Mouse (Mus musculus) megakaryocyte-erythroid progenitor cell, adult 5 weeks (primary cell): Measurements from ENCODE around the gene Lce1l. TPM values are rescaled to one million over a fixed set of nuclear protein-coding genes. Genes with fewer than 3 reads are reported as not detected.

Experiments
- polyA plus RNA-seq: library from polyadenylated mRNA; stranded (reverse); fragments of >175 nt; gene quantifications from 2 replicates; pipeline ENCODE4 v1.2.3, GENCODE M21; 2012

Lce1l gene
- polyA plus RNA-seq = not detected in 2 replicates

DNA sequence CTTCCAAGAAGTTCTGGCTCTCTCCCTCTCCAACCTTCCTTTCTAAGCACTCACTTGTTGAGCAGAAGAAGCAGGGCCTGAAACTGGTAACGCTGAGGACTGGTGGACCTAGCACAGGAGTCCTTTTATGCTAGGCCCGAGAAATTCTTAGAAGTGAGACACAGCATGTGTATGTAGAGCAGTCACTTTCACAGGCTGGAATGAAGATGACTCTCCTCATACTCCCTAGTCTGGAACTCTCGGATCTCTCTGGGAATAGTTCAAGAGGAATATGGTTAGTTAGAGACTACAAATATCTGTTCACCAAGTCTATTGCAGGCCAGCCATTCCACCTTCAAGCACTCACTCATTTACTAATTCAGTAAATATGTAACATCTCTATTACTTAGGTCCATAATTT, at the start of gene Lce1l:
Gene Lce1l (minus strand): TSS at position 101 of the 400 bp plus-strand sequence.

DNA sequence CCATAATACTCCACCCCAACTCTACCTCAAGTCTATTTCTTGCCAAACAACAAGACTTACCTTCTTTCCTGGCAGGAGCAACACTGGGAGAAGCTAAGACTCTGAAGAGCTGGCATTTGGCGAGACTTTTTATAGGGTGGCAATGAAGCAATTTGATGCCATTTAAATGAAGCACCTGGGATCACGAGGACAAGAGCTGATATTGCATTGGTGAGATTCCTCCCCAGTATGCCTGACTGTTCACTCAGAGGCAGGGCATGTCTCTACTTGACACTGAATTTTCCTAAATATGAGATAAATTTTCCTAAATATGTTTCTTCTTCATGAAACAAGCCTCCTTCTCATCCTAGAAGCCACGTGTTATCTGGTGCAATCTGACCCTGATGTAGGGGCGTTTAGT, 19.0 kb upstream of the Lce1l start, which contains the start of gene 2310050C09Rik:
Gene 2310050C09Rik (minus strand): TSS at position 101 of the 400 bp plus-strand sequence.

DNA sequence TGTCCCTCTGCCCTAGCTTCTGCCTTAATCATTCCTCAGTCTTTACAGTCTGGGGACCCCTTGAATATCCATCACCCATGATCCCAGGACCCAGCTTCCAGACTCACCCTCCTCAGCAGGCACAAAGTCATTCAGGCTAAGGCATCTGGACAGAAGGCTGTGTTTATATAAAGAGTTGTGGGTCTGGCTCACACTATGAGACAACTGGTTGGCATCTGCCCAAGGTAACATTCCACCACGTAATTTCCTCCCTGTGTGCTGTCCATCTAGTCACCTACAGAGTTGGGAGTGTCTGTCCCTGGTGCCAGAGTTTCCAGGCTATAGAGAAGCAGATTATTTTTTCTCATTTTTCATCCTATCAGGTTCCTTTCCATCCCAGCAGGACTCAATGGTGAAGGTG, 24.0 kb downstream of the Lce1l start, which contains the start of gene Kprp:
Gene Kprp (minus strand): TSS at position 140 of the 400 bp plus-strand sequence.

DNA sequence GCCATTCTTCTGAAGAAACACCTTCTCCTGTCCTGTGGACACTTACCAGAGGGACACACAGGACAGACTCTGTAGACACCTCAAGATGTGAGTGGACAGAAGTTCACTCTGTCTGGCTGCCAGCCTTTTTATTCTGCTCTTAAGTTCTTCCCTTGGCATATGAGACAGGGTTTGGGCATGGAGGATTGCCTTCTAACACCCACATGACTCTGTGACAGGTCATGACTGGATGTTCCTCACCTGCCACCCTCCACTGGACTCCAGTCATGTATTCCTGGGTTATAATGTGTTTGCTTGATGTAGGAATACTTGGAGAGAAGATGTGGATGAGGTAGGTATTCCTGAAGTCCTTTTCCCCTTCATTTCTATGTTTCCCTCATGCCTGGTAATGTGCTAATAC, 43.3 kb downstream of the Lce1l start, which contains the start of gene Lce1k:
Gene Lce1k (minus strand): TSS at position 101 of the 400 bp plus-strand sequence.

Other genes with a start within 250 kb of the Lce1l start
- gene 2210017I01Rik, start 243.8 kb downstream of the Lce1l start, polyA plus RNA-seq = not detected in 2 replicates
- not detected in 2 replicates for gene Lce6a, start 229.6 kb downstream of the Lce1l start, polyA plus RNA-seq
- 0.10 TPM in 1 of 2 replicates, not detected in the other for gene Lce1a1, start 203.0 kb downstream of the Lce1l start, polyA plus RNA-seq
- gene Lce1b, start 194.4 kb downstream of the Lce1l start, polyA plus RNA-seq = not detected in 2 replicates
- not detected in 2 replicates for gene Lce1a2, start 181.0 kb downstream of the Lce1l start, polyA plus RNA-seq
- not detected in 2 replicates for gene Lce1c, start 172.0 kb downstream of the Lce1l start, polyA plus RNA-seq
- not detected in 2 replicates for gene Lce1d, start 164.1 kb downstream of the Lce1l start, polyA plus RNA-seq
- not detected in 2 replicates for gene Lce1e, start 142.2 kb downstream of the Lce1l start, polyA plus RNA-seq
- not detected in 2 replicates for gene Lce1f, start 130.9 kb downstream of the Lce1l start, polyA plus RNA-seq
- not detected in 2 replicates for gene Gm38119, start 112.2 kb downstream of the Lce1l start, polyA plus RNA-seq
- gene Lce1g, start 98.9 kb downstream of the Lce1l start, polyA plus RNA-seq = not detected in 2 replicates
- not detected in 2 replicates for gene Lce1h, start 86.2 kb downstream of the Lce1l start, polyA plus RNA-seq
- gene Lce1i, start 72.4 kb downstream of the Lce1l start, polyA plus RNA-seq = not detected in 2 replicates
- not detected in 2 replicates for gene Lce1j, start 60.8 kb downstream of the Lce1l start, polyA plus RNA-seq
- not detected in 2 replicates for gene Lce1k, start 43.4 kb downstream of the Lce1l start, polyA plus RNA-seq
- gene Kprp, start 24.0 kb downstream of the Lce1l start, polyA plus RNA-seq = not detected in 2 replicates
- not detected in 2 replicates for gene 2310050C09Rik, start 18.9 kb upstream of the Lce1l start, polyA plus RNA-seq
- not detected in 2 replicates for gene Lce3a, start 74.9 kb upstream of the Lce1l start, polyA plus RNA-seq
- gene Lce3b, start 81.7 kb upstream of the Lce1l start, polyA plus RNA-seq = not detected in 2 replicates
- gene Lce3c, start 93.2 kb upstream of the Lce1l start, polyA plus RNA-seq = not detected in 2 replicates
- not detected in 2 replicates for gene Lce3d, start 106.1 kb upstream of the Lce1l start, polyA plus RNA-seq
- gene Lce3e, start 115.8 kb upstream of the Lce1l start, polyA plus RNA-seq = not detected in 2 replicates
- gene Lce3f, start 140.9 kb upstream of the Lce1l start, polyA plus RNA-seq = not detected in 2 replicates
- not detected in 2 replicates for gene Crct1, start 164.4 kb upstream of the Lce1l start, polyA plus RNA-seq
- gene Lce1m, start 167.8 kb upstream of the Lce1l start, polyA plus RNA-seq = not detected in 2 replicates
- gene Gm4858, start 217.5 kb upstream of the Lce1l start, polyA plus RNA-seq = not detected in 2 replicates